Mouse (Mus musculus): ENCODE measurements at regions not wholly inside any gene's neighbourhood (a gene's known extent, or its start where the extent isn't known, plus 50 kb on each side); places are given as distances from the start of the nearest gene placed in this dataset.
"Not testable (repeated sequence)": the region's sequence is repeated elsewhere in the genome, so short reads cannot be mapped to it uniquely, and the experiment has no call there.

DNA sequence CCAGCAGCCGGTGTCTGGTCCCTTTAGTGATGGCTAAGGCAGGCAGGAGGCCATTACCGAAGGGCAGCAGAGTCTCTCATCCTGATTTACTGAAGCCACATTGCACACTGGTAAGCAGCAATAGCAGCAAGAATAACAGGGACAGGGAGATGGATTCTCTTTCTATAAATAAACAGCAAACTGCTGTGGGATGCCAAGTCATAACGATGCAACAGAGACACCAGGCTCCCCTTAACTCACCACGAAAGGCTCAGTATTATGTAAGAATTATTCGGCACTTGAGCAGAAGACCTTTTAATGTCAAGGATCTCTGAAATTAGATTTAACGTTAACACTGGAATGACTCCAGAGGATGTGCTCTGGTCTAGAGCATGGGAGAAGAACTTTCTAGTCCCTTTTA is 202.1 kb downstream of the Ddx10 start:
- no peak for DNase-seq (ENCODE audit: low spot score)

GRCm38 (mm10) chr9:53033797-53034196 is 214.1 kb downstream of the Ddx10 start:
- DNase-seq (ENCODE audit: low spot score): no peak

DNA sequence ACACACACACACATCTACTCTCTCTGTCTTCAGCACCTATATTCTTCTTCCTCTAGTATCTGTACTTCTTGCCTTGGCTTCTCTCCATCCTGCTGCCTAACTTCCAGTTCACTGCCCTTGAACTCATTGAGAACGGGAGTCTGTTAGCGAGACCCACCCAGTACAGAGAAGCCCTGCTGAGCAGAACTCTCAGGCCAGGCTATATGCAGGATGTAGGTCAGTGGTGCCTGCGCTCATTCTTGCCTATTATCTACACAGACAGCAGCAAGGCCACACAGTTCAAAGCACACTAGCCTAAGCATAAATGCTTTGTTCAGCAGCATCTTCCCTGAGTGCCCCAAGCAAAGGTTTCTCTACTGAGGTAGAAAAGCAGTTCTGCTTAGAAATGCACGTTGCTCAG is 225.8 kb downstream of the Ddx10 start:
- no peak for DNase-seq (ENCODE audit: low spot score)

- no peak for DNase-seq (ENCODE audit: low spot score)
Measured at GRCm38 (mm10) chr9:53010741-53011140, 237.1 kb downstream of the Ddx10 start.

DNA sequence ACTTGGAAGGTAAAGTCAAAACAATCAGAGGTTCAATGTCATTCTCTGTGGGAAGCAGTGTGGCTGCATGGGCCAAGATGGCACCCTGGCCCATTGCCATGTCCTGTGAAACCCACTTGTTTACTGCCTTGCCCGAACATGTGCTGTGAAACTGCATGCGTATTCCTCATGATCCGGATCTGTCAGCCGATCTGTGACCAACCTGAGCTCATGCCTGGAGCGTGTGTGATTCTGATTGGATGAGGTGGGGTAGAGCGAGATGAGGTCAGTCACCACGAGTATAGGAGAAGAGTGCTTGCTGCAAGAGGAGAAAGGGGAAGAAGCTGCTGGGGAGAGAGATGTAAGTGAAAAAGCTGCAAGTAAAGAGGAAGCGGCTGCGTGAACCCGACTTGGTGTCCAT is 240.5 kb downstream of the Ddx10 start:
- no peak for DNase-seq (ENCODE audit: low spot score)

- DNase-seq (ENCODE audit: low spot score): no peak
Measured at GRCm38 (mm10) chr9:53006085-53006484, 241.8 kb downstream of the Ddx10 start.

GRCm38 (mm10) chr9:53004253-53004978 is 243.4 kb downstream of the Ddx10 start:
- DNase-seq (ENCODE audit: low spot score): no peak

DNA sequence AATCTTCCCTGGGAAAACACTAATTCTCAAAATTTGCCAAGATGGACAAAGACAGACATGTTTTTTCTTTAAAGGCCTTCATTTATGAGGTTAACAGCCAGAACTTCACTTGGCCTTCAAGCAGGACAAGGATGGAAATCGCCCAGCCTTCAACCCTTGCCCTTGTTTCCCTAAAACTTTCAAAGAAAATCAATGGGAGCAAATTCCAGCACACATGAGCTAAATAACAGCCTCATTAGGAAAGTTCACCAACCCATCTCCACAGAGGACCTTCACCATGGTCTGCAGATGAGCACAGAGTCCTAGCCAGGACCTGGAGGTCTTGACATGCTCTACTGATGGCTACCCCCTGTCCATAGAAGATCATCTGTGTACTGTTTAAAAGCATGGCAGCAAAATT is 271.8 kb downstream of the Ddx10 start:
- no peak for DNase-seq (ENCODE audit: low spot score)

- DNase-seq (ENCODE audit: low spot score): peak; percentile 5
Measured at GRCm38 (mm10) chr9:52965631-52966030, 282.2 kb downstream of the Ddx10 start.

- no peak for DNase-seq (ENCODE audit: low spot score)
Measured at GRCm38 (mm10) chr9:52959668-52960067, 280.1 kb upstream of the AI593442 start.

DNA sequence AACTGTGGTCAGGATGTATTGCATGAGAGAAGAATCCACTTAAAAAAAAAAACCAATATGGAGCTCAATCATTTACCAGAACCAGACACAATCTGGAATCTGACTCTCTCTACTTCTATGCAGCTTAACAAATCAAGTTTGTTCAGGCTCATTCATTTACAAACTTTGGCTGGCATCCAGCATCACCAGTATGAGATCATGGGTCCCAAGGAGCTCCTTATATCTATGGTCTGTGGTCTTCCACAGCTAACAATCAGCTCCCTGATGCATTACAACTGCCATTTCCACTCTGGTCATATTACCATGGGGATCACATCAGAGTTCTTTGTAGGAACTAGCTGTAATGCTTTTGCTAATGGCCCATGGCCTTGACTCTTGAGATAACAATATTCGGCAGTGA is 277.7 kb upstream of the AI593442 start:
- no peak for DNase-seq (ENCODE audit: low spot score)

DNA sequence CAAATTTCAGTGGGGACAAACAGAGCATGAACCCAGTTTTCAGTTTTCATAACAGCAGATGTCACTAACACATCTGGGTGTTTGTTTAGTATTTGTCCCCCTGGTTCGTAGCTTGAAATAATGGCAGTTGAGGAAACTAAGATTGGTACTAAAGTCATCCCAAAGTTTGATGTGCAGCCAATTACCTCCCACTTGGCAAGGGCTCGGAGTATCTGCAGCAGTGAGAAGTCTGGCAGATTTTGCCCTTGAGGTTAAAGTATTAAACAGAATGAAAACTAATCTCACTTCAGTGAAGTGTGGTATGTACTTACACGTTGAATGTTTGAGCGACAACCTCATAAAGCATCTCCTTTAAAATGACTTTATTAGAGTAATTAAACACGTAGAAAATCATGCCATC is 264.5 kb upstream of the AI593442 start:
- DNase-seq (ENCODE audit: low spot score): peak; percentile 55

- DNase-seq (ENCODE audit: low spot score): peak; percentile 60
Measured at GRCm38 (mm10) chr9:52941637-52941983, 262.0 kb upstream of the AI593442 start.

DNA sequence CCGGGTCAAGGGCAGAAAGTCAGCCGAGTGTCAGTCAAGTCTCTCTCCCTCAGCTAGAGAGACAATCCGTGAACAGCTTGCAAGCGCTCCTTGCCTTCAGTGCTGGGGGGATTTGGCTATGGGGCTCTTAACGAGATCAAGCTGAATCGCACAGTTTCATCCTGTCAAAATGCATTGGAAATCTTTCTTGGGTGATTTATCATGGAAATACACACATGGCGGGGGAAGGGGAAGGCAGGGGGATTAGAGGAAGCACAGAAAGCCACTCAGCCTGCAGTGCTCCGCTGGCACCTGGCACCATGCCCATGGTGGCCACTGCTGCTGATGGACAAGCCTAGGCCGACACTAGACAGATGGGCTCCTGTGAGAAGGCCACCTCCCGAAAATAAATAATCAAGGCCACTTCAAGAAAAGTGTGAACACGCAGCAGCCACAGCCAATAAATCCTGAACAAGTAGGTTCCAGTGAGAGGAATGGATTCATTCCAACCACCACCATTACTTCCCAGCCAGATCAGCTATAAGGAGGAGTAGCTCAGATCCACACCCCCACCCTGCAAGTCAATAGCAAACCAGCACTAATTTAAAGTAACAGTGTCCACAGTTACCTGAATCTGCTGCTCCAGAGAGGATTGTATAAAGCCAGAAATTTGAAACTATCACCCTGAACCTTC is 261.5 kb upstream of the AI593442 start:
- DNase-seq (ENCODE audit: low spot score): peak; percentile 11

GRCm38 (mm10) chr9:52935082-52935481 is 255.5 kb upstream of the AI593442 start:
- DNase-seq (ENCODE audit: low spot score): no peak

GRCm38 (mm10) chr9:52917516-52917915 is 237.9 kb upstream of the AI593442 start:
- no peak for DNase-seq (ENCODE audit: low spot score)

- DNase-seq (ENCODE audit: low spot score): not testable (repeated sequence)
Measured at GRCm38 (mm10) chr9:52888653-52889052, 209.1 kb upstream of the AI593442 start.

- DNase-seq (ENCODE audit: low spot score): not testable (repeated sequence)
Measured at GRCm38 (mm10) chr9:52887997-52888396, 208.4 kb upstream of the AI593442 start.

DNA sequence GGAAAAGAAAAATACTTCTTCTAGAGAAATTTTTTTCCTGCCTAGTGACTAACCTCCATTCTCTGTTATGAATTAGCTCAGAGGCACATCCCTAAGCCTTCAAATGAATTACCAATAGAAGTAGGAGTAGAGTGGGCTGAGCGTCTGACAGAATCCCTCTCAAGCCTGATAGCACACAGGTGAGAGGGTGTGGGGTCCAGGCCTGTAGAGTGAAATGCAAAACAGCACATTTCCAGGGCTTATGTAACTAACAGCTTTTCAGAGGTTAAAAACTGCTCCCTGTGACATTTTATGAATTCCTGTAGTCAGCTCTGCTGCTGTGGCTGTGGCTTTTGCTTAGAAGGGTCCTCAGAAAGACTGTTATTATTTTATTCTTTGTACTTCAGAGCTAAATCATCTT is 187.7 kb upstream of the AI593442 start:
- no peak for DNase-seq (ENCODE audit: low spot score)

DNA sequence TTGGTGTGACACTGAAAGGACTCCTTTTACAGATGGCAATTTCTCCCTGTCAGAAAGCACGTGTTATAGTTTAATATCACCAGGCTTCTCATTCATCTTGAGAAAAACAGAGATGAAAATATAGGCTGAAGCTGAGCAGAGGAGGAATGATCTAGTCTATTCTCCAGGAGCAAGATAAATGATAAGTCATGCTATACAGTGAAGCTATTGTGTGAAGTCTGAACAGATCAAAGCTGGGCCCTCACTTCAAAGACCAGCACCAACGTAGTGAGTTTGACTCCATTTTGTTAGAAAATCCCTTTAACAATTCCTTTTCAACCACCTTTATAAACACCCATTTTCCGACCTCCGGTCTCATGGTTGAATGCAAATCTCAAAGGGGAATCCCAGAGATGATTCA is 180.7 kb upstream of the AI593442 start:
- DNase-seq (ENCODE audit: low spot score): no peak

GRCm38 (mm10) chr9:52858411-52858810 is 178.8 kb upstream of the AI593442 start:
- DNase-seq (ENCODE audit: low spot score): no peak

GRCm38 (mm10) chr9:52853338-52853737 is 173.8 kb upstream of the AI593442 start:
- no peak for DNase-seq (ENCODE audit: low spot score)

- no peak for DNase-seq (ENCODE audit: low spot score)
Measured at GRCm38 (mm10) chr9:52850552-52850951, 171.0 kb upstream of the AI593442 start.

GRCm38 (mm10) chr9:52849931-52850330 is 170.4 kb upstream of the AI593442 start:
- no peak for DNase-seq (ENCODE audit: low spot score)
